Mouse (Mus musculus): Measurements from ENCODE around the gene Col6a3.

DNA sequence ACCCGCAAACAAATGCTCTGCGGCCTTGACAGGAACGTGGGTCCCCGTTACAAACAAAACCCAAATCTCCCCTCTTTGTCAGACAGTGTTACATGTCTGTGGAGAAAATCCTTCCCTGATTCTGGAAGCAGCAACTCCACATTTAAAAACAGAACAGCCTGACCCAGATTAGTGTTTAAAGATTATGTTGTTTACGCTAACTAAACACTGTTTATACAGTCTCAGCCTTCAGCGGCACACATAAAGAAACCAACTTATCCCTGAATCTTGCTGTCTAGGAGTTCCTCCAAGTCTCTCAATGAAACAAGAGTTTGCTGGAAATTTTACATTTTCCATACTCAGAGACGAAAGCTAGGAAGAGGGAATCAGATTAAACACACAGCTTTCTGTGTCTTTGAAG is 73.7 kb downstream of the Col6a3 start:
- TF ChIP-seq CTCF (IDR thresholded peaks at IDR 0.05; ENCODE audit: low read depth) (no peak), EP300 (optimal IDR thresholded peaks at IDR 0.05) (no peak)
